Mouse (Mus musculus) erythroblast, embryonic 14.5 days (primary cell): ENCODE measurements around the gene Aplp1. TPM values are rescaled to one million over a fixed set of nuclear protein-coding genes. Genes with fewer than 3 reads are reported as not detected.

Experiments
- H3K27me3 ChIP-seq: 2 replicates; pipeline ENCODE4 v1.6.1; 2012; ENCODE audit warnings: inconsistent platforms; ENCODE audit not compliant: control insufficient read depth
- H3K36me3 ChIP-seq: 2 replicates; pipeline ENCODE4 v1.6.1; 2012; ENCODE audit warnings: mild to moderate bottlenecking, inconsistent platforms; ENCODE audit not compliant: control insufficient read depth
- H3K4me1 ChIP-seq: 2 replicates; pipeline ENCODE4 v1.6.1; 2012; ENCODE audit warnings: inconsistent platforms; ENCODE audit not compliant: control insufficient read depth
- H3K4me3 ChIP-seq: replicated peaks from 2 replicates; pipeline ENCODE3; 2012; ENCODE audit warnings: moderate library complexity, mild to moderate bottlenecking, inconsistent platforms
- H3K9me3 ChIP-seq: 2 replicates; pipeline ENCODE4 v1.6.1; 2012; ENCODE audit warnings: low read length, inconsistent platforms, mixed read lengths; ENCODE audit not compliant: control insufficient read depth
- GATA1 ChIP-seq: IDR thresholded peaks from 2 replicates; pipeline ENCODE4 v1.6.1; 2012; ENCODE audit warnings: low read length, inconsistent platforms, mixed read lengths
- TAL1 ChIP-seq: IDR thresholded peaks from 3 replicates; pipeline ENCODE4 v1.6.1; 2012; ENCODE audit warnings: low read length, inconsistent platforms, mixed read lengths
- polyA plus RNA-seq: library from polyadenylated mRNA; stranded (reverse); fragments of >175 nt; gene quantifications from 2 replicates; pipeline ENCODE4 v1.2.3, GENCODE M21; 2012

Gene Aplp1
- polyA plus RNA-seq, 1 experiment = 0.33 TPM

- no peak overlapping the region for H3K4me3 ChIP-seq
- TF ChIP-seq GATA1 (no peak), TAL1 (no peak)
- no peaks in the 10 kb centered on the region for H3K4me1 ChIP-seq
- H3K9me3 ChIP-seq = no peaks in the 10 kb centered on the region
- peaks cover 17% of the 10 kb centered on the region for H3K27me3 ChIP-seq
- H3K36me3 ChIP-seq = no peaks in the 10 kb centered on the region
These were observed 10.6 kb downstream of the Aplp1 start for GRCm38 (mm10) chr7:30434701-30435100.

- no peak overlapping the region for H3K4me3 ChIP-seq
- H3K27me3 ChIP-seq = peaks cover 17% of the 10 kb centered on the region
- TF ChIP-seq TAL1 (no peak), GATA1 (no peak)
- no peaks in the 10 kb centered on the region for H3K9me3 ChIP-seq
- no peaks in the 10 kb centered on the region for H3K4me1 ChIP-seq
- H3K36me3 ChIP-seq = no peaks in the 10 kb centered on the region
These were observed 11.1 kb downstream of the Aplp1 start for GRCm38 (mm10) chr7:30434238-30434637.

GRCm38 (mm10) chr7:30431793-30432192, 13.5 kb downstream of the Aplp1 start:
- peaks cover 2% of the 10 kb centered on the region for H3K36me3 ChIP-seq
- no peak for TF ChIP-seq TAL1
- TF ChIP-seq GATA1 = no peak
- no peaks in the 10 kb centered on the region for H3K9me3 ChIP-seq
- H3K4me1 ChIP-seq = no peaks in the 10 kb centered on the region
- H3K4me3 ChIP-seq = no peak overlapping the region
- H3K27me3 ChIP-seq = peaks cover 11% of the 10 kb centered on the region

GRCm38 (mm10) chr7:30430191-30430590, 15.1 kb downstream of the Aplp1 start:
- Histone ChIP-seq H3K9me3 (no peaks in the 10 kb centered on the region), H3K27me3 (no peaks in the 10 kb centered on the region; the same call in 1 of the 2 replicates), H3K4me1 (no peaks in the 10 kb centered on the region), H3K4me3 (no peak overlapping the region), H3K36me3 (peaks cover 13% of the 10 kb centered on the region)
- no peak for TF ChIP-seq GATA1
- no peak for TF ChIP-seq TAL1

- H3K27me3 ChIP-seq = no peaks in the 10 kb centered on the region; the same call in 1 of the 2 replicates
- H3K4me1 ChIP-seq = no peaks in the 10 kb centered on the region
- TF ChIP-seq TAL1 (no peak), GATA1 (no peak)
- H3K36me3 ChIP-seq = peaks cover 14% of the 10 kb centered on the region
- no peak overlapping the region for H3K4me3 ChIP-seq
- no peaks in the 10 kb centered on the region for H3K9me3 ChIP-seq
These were observed 16.0 kb downstream of the Aplp1 start for GRCm38 (mm10) chr7:30429327-30429726.

- TF ChIP-seq GATA1 (no peak), TAL1 (no peak)
These were observed 22.2 kb downstream of the Aplp1 start for GRCm38 (mm10) chr7:30423071-30423641.

GRCm38 (mm10) chr7:30422560-30422959, 22.8 kb downstream of the Aplp1 start:
- no peaks in the 10 kb centered on the region for H3K9me3 ChIP-seq
- H3K27me3 ChIP-seq = peaks cover 12% of the 10 kb centered on the region
- no peak for TF ChIP-seq GATA1
- TF ChIP-seq TAL1 = no peak
- H3K4me3 ChIP-seq = peak overlapping the region; percentile 63
- H3K4me1 ChIP-seq = peaks cover 27% of the 10 kb centered on the region
- H3K36me3 ChIP-seq = peaks cover 14% of the 10 kb centered on the region

More at GRCm38 (mm10) chr7:30423071-30423641, 22.2 kb downstream of the Aplp1 start:
- Histone ChIP-seq H3K4me3 (peak overlapping the region; percentile 63), H3K36me3 (peaks cover 14% of the 10 kb centered on the region), H3K27me3 (peaks cover 12% of the 10 kb centered on the region), H3K4me1 (peaks cover 27% of the 10 kb centered on the region), H3K9me3 (no peaks in the 10 kb centered on the region)

GRCm38 (mm10) chr7:30421890-30422435, 23.4 kb downstream of the Aplp1 start:
- H3K4me3 ChIP-seq = peak overlapping the region; percentile 63
- H3K9me3 ChIP-seq = no peaks in the 10 kb centered on the region
- H3K27me3 ChIP-seq = peaks cover 12% of the 10 kb centered on the region
- peaks cover 27% of the 10 kb centered on the region for H3K4me1 ChIP-seq
- H3K36me3 ChIP-seq = peaks cover 14% of the 10 kb centered on the region
- no peak for TF ChIP-seq GATA1
- no peak for TF ChIP-seq TAL1

- TF ChIP-seq TAL1 (no peak), GATA1 (no peak)
- Histone ChIP-seq H3K4me3 (peak within 1 kb of the TSS; percentile 63), H3K27me3 (peaks cover 12% of the 10 kb centered on the region), H3K9me3 (no peaks in the 10 kb centered on the region), H3K36me3 (peaks cover 10% of the 10 kb centered on the region), H3K4me1 (peaks cover 27% of the 10 kb centered on the region)
These were observed 24.0 kb downstream of the Aplp1 start, which contains the start of gene Nfkbid for GRCm38 (mm10) chr7:30421175-30421889. Nfkbid (plus strand) TSS chr7:30421732.
